Mouse (Mus musculus) testis, adult 2 months (tissue): ENCODE measurements at regions not wholly inside any gene's neighbourhood (a gene's known extent, or its start where the extent isn't known, plus 50 kb on each side); places are given as distances from the start of the nearest gene placed in this dataset.

Experiments
- CTCF ChIP-seq: fragments of 200-500 bp; IDR thresholded peaks from 2 replicates; pipeline ENCODE4 v1.5.1; 2012; ENCODE audit warnings: low read depth, mild to moderate bottlenecking, inconsistent platforms, low read length, moderate library complexity; ENCODE audit not compliant: control insufficient read depth, insufficient read depth, insufficient replicate concordance
- POLR2A ChIP-seq: fragments of 200-500 bp; IDR thresholded peaks from 2 replicates; pipeline ENCODE4 v1.6.1; 2012; ENCODE audit warnings: low read depth, mild to moderate bottlenecking, inconsistent platforms, low read length, moderate library complexity; ENCODE audit not compliant: control insufficient read depth

DNA sequence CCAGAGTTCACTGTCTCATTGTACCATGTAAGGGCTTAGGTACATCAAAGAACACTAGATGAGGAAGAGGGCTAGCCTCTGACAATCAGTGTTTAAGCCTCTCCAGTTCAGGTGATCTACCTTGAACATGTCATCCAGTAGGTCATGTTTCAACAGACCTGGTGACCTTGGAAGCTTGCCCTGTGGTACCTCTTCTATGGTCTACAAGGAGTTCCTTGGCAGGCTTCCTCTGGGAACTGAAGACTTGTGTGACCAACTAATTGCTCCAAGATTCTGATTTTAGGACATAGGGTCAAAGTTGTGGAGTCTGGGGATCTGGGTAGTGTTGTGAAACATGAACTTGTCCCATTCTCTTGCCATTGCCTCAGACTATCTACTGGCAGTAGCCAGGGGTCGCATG, 60.4 kb upstream of the Adgrf1 start:
- TF ChIP-seq POLR2A = no peak
- no peak for TF ChIP-seq CTCF
